Mouse (Mus musculus) small intestine, adult 2 months (tissue): ENCODE results near the gene Sparcl1.

ENCODE experiments used
- CTCF ChIP-seq: fragments of 200-500 bp; IDR thresholded peaks from 2 replicates; pipeline ENCODE4 v1.5.1; 2012; ENCODE audit warnings: low read depth, mild to moderate bottlenecking, control low read depth, inconsistent platforms, low read length, moderate library complexity, mixed read lengths; ENCODE audit not compliant: insufficient replicate concordance, insufficient read length; ENCODE audit errors: extremely low read depth
- POLR2A ChIP-seq: fragments of 200-500 bp; IDR thresholded peaks from 2 replicates; pipeline ENCODE4 v1.6.1; 2012; ENCODE audit warnings: low read depth, mild to moderate bottlenecking, control low read depth, inconsistent platforms, low read length, moderate library complexity

GRCm38 (mm10) chr5:104115118-104115517, 1.6 kb upstream of the Sparcl1 start:
- TF ChIP-seq CTCF (no peak), POLR2A (no peak)
